Mouse (Mus musculus): ENCODE results near the gene Strbp. TPM values are rescaled to one million over a fixed set of nuclear protein-coding genes. Genes with fewer than 3 reads are reported as not detected.

Strbp gene
- polyA plus RNA-seq, 1 experiment = 4.8 TPM

DNA sequence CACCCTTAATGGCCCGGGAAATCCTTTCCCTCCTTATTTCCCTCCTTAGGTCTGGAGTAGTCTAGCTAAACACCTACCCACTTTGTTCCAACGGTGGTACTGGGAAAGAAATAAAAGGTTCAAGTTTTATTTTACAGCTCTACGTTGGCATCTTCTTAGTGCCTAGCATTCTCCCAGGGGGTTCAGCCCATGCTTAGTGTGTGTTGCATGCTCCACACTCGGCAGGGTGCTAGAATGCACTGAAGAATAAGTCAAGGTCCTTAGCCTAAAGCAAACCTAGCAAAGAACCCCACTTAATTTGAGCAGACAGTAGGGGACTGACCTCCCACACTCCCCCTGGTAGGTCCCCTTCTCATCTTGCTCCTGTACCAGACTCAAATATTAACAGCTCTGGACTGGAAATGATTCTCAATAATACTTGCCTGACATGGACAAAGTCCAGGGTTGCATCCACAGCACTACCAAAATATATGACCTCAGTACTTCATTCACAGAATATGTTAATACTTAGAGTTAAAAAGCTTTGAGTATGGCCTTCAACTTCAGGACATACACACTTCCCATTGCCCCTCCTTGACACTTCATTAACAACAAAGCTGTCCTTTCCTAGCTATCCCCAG is 592 bp upstream of the Strbp start:
- H3K36me3 ChIP-seq (ENCODE audit: control insufficient read depth, insufficient read depth, low read length) = no peaks in the 10 kb centered on the region
- peaks cover 2% of the 10 kb centered on the region; the same call in 1 of the 2 replicates for H3K27me3 ChIP-seq (ENCODE audit: control insufficient read depth, insufficient read depth, low read length)
- H3K4me1 ChIP-seq (ENCODE audit: control insufficient read depth, insufficient read depth, insufficient read length) = peaks cover 5% of the 10 kb centered on the region; the same call in 1 of the 2 replicates
- H3K27ac ChIP-seq (ENCODE audit: insufficient read depth, low read length) = peak overlapping the region; percentile 91; the same call in 1 of the 2 replicates
- 29% methylated on average over 4 of the region's 4 CpGs for WGBS
- no peak for DNase-seq (ENCODE audit: low read depth in 1 of 2, low spot score in 2 of 2)
- no peak for TF ChIP-seq CTCF (IDR thresholded peaks at IDR 0.05; ENCODE audit: extremely low read depth, insufficient read depth, insufficient read length, insufficient replicate concordance)
- H3K4me3 ChIP-seq (ENCODE audit: extremely low read depth, insufficient read depth, insufficient read length) = no peak overlapping the region

DNA sequence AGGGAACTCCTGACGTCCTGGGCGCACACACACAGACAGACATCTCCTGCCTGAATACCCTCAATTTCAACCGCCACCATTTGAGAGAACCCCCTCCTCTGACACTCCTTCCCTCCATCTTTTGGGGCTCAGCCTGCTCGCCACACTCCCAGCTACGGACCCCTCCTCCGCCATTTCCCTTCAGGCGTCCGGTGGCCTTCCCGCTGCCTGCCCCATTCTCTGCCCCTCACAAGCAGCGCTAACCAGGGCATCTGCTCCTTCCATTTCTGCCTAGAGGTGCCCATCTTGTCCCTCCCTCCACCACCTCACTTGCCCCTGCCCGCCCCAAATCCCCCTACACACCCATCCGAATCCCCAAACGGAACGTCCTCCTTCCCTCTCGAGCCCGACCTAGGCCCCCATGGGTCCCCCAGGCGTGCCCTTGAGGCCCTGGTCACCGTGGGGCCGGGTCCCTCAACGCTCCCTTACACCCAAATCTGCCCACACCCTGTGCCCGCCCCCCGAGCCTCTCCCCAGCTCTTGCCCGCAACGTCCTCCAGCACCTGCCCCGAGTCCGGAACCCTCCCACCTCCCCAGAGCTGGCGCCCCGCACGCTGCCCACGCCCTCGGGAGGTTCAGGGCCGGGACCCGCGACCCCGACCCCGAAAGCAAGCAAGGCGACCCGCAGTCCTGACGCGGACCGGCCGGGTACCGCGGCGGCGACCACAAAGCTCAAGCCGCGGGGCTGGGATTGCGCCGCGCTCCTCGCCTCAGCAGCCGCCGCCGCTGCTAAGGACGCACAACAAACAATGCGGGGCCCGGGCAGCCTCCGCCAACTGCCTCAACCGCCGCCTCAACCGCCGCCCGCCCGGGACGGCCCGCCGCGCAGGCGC is 1.1 kb downstream of the Strbp start:
- H3K27ac ChIP-seq (ENCODE audit: insufficient read depth, low read length) = peak overlapping the region; percentile 73
- 1% methylated on average over 70 of the region's 70 CpGs for WGBS
- H3K36me3 ChIP-seq (ENCODE audit: control insufficient read depth, insufficient read depth, low read length) = no peaks in the 10 kb centered on the region
- peak overlapping the region; percentile 87 for H3K4me3 ChIP-seq (ENCODE audit: extremely low read depth, insufficient read depth, insufficient read length)
- peaks cover 2% of the 10 kb centered on the region; the same call in 1 of the 2 replicates for H3K27me3 ChIP-seq (ENCODE audit: control insufficient read depth, insufficient read depth, low read length)
- peaks cover 7% of the 10 kb centered on the region; the same call in 1 of the 2 replicates for H3K4me1 ChIP-seq (ENCODE audit: control insufficient read depth, insufficient read depth, insufficient read length)
- peak in 1 of 2 experiments; percentile 48 for DNase-seq (ENCODE audit: low read depth in 1 of 2, low spot score in 2 of 2)
- TF ChIP-seq POLR2A (IDR thresholded peaks at IDR 0.05; ENCODE audit: low read depth, low read length) (no peak), CTCF (IDR thresholded peaks at IDR 0.05; ENCODE audit: extremely low read depth, insufficient read depth, insufficient read length, insufficient replicate concordance) (no peak)

DNA sequence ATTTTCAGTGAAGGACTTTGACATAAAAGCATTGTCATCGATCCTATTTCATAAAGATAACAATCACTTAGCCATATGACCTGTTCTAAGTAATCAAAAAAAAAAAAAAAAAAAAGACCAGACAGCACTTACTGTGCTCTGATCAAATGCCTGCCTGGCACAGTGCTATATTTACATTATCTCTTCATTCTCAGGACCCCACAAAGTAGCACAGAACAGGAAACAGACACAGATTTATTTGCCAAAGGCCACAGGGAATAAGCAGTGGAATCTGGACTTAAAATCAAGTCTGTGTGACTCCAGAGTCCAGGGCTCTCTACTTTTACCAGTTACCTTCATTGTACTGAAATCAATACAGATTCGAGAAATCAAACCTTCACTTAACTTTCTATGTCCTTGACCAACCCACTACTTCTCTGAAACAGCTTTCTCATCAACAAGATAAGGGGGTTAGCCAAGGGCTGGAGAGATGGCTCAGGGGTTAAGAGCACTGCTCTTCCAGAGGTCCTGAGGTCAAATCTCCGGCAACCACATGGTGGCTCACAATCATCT is 14.5 kb downstream of the Strbp start:
- 85% methylated on average over 3 of the region's 3 CpGs for WGBS
- no peak for TF ChIP-seq POLR2A (IDR thresholded peaks at IDR 0.05; ENCODE audit: low read depth, low read length)
- TF ChIP-seq CTCF (IDR thresholded peaks at IDR 0.05; ENCODE audit: extremely low read depth, insufficient read depth, insufficient read length, insufficient replicate concordance) = no peak
- Histone ChIP-seq H3K4me3 (ENCODE audit: extremely low read depth, insufficient read depth, insufficient read length) (no peak overlapping the region), H3K27me3 (ENCODE audit: control insufficient read depth, insufficient read depth, low read length) (no peaks in the 10 kb centered on the region), H3K36me3 (ENCODE audit: control insufficient read depth, insufficient read depth, low read length) (no peaks in the 10 kb centered on the region), H3K27ac (ENCODE audit: insufficient read depth, low read length) (no peak overlapping the region), H3K4me1 (ENCODE audit: control insufficient read depth, insufficient read depth, insufficient read length) (no peaks in the 10 kb centered on the region)
- DNase-seq (ENCODE audit: low read depth in 1 of 2, low spot score in 2 of 2) = no peak

DNA sequence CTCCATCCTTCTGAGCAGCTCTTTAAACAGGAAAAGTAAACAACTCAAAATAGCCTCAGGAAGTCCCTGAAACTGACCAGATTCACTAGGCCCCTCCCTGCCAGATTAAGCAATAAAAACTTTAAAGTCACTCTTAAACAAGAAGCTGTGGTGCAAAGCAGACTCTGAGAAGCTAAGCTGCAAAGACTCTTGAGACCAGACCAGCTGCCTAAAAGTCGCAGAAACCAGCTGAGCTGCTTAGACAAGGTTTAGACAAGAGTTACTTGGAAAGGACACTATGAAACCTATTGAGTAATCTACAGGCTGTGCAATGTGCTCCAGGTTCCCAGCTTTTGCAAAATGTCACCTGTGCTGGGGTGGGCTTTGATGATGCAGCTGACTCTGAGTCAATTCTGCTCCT is 16.6 kb downstream of the Strbp start:
- 91% methylated on average over 1 of the region's 1 CpGs for WGBS
- no peak overlapping the region for H3K4me3 ChIP-seq (ENCODE audit: extremely low read depth, insufficient read depth, insufficient read length)
- no peak for DNase-seq (ENCODE audit: low read depth in 1 of 2, low spot score in 2 of 2)
- H3K27ac ChIP-seq (ENCODE audit: insufficient read depth, low read length) = no peak overlapping the region
- no peaks in the 10 kb centered on the region for H3K36me3 ChIP-seq (ENCODE audit: control insufficient read depth, insufficient read depth, low read length)
- no peaks in the 10 kb centered on the region for H3K27me3 ChIP-seq (ENCODE audit: control insufficient read depth, insufficient read depth, low read length)
- TF ChIP-seq POLR2A (IDR thresholded peaks at IDR 0.05; ENCODE audit: low read depth, low read length) = no peak
- no peak for TF ChIP-seq CTCF (IDR thresholded peaks at IDR 0.05; ENCODE audit: extremely low read depth, insufficient read depth, insufficient read length, insufficient replicate concordance)
- no peaks in the 10 kb centered on the region for H3K4me1 ChIP-seq (ENCODE audit: control insufficient read depth, insufficient read depth, insufficient read length)

DNA sequence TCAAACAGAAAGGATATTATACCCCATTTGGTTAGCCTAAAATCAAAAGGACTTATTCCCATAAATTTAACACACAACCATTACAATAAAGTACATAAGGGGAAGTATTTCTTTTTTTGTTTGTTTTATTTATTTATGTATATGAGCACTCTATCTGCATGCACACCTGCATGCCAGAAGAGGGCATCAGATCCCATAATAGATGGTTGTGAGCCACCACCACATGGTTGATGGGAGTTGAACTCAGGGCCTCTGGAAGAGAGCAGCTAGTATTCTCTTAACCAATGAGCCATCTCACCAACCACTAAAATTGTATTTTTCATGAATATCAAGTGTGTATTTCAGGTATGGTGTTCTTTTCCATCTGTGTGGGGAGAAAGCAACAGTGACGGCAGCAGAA is 18.8 kb downstream of the Strbp start:
- H3K4me1 ChIP-seq (ENCODE audit: control insufficient read depth, insufficient read depth, insufficient read length) = no peaks in the 10 kb centered on the region
- H3K36me3 ChIP-seq (ENCODE audit: control insufficient read depth, insufficient read depth, low read length) = no peaks in the 10 kb centered on the region
- H3K27ac ChIP-seq (ENCODE audit: insufficient read depth, low read length) = no peak overlapping the region
- no peak for TF ChIP-seq POLR2A (IDR thresholded peaks at IDR 0.05; ENCODE audit: low read depth, low read length)
- TF ChIP-seq CTCF (IDR thresholded peaks at IDR 0.05; ENCODE audit: extremely low read depth, insufficient read depth, insufficient read length, insufficient replicate concordance) = no peak
- H3K4me3 ChIP-seq (ENCODE audit: extremely low read depth, insufficient read depth, insufficient read length) = no peak overlapping the region
- no peak for DNase-seq (ENCODE audit: low read depth in 1 of 2, low spot score in 2 of 2)
- no peaks in the 10 kb centered on the region for H3K27me3 ChIP-seq (ENCODE audit: control insufficient read depth, insufficient read depth, low read length)
- WGBS = 88% methylated on average over 1 of the region's 1 CpGs

DNA sequence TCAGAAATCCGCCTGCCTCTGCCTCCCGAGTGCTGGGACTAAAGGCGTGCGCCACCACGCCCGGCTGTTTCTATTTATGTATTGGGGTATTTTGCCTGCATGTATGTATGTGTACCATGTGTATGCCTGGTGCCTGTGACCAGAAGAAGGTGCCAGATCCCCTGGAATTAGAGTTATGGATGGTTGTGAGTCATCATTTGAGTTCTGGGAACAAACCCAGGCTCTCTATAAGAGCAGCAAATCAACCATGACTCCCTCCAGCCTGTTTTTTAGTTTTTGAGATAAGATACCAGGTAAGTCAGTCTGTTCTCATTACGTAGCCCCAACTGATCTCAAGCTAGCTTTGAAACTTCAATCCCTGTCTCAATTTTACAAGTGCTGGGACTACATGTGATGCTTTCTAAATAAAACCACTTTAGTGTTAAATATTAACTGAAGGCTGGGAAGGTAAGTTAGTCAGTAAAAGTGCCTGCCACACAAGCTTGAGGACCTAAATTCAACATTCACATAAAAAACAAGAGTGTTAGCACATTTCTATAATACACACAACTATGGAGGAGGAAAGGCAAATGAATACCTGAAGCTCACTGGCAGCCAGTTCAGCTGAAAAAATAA is 21.4 kb downstream of the Strbp start:
- H3K36me3 ChIP-seq (ENCODE audit: control insufficient read depth, insufficient read depth, low read length) = no peaks in the 10 kb centered on the region
- WGBS = 91% methylated on average over 7 of the region's 7 CpGs
- TF ChIP-seq CTCF (IDR thresholded peaks at IDR 0.05; ENCODE audit: extremely low read depth, insufficient read depth, insufficient read length, insufficient replicate concordance) = no peak
- TF ChIP-seq POLR2A (IDR thresholded peaks at IDR 0.05; ENCODE audit: low read depth, low read length) = no peak
- H3K27me3 ChIP-seq (ENCODE audit: control insufficient read depth, insufficient read depth, low read length) = no peaks in the 10 kb centered on the region
- no peak for DNase-seq (ENCODE audit: low read depth in 1 of 2, low spot score in 2 of 2)
- no peaks in the 10 kb centered on the region for H3K4me1 ChIP-seq (ENCODE audit: control insufficient read depth, insufficient read depth, insufficient read length)
- no peak overlapping the region for H3K27ac ChIP-seq (ENCODE audit: insufficient read depth, low read length)
- no peak overlapping the region for H3K4me3 ChIP-seq (ENCODE audit: extremely low read depth, insufficient read depth, insufficient read length)
